ENCODE assay signal across 7 mouse cellular contexts in genomic region chr10:40256716-40257115, GRCm38 (mm10). TPM values are rescaled to one million over a fixed set of nuclear protein-coding genes. Genes with fewer than 3 reads are reported as not detected.
DNase-seq lines count a peak whose midpoint lies in the region; ATAC-seq and TF ChIP-seq lines count a peak whose summit lies in the region.

No protein-coding gene starts in this region.

- no peak for TF ChIP-seq CTCF in forebrain, postnatal 0 days (IDR thresholded peaks at IDR 0.05; ENCODE audit: low read depth)
- TF ChIP-seq CTCF in small intestine, adult 2 months (IDR thresholded peaks at IDR 0.05; ENCODE audit: extremely low read depth, insufficient read length, insufficient replicate concordance, low read depth, low read length): no peak

- peaks cover 24% of the 10 kb centered on the region for H3K36me3 ChIP-seq in forebrain, postnatal 0 days (ENCODE audit: insufficient read depth)
- H3K36me3 ChIP-seq in hindbrain, embryonic 12.5 days: peaks cover 28% of the 10 kb centered on the region
- H3K36me3 ChIP-seq in small intestine, adult 2 months (ENCODE audit: control insufficient read depth, insufficient read depth, low read length): peaks cover 15% of the 10 kb centered on the region; the same call in 1 of the 2 replicates

- H3K9ac ChIP-seq in forebrain, postnatal 0 days: peak overlapping the region; percentile 83
- peak overlapping the region; percentile 88 for H3K9ac ChIP-seq in hindbrain, embryonic 12.5 days

- 0 out of 2 replicates have a peak, but pooled peaks cover 4% of the 10 kb centered on the region for H3K4me1 ChIP-seq in forebrain, postnatal 0 days (ENCODE audit: insufficient read depth)
- peaks cover 10% of the 10 kb centered on the region for H3K4me1 ChIP-seq in hindbrain, embryonic 12.5 days
- H3K4me1 ChIP-seq in small intestine, adult 2 months (ENCODE audit: control insufficient read depth, insufficient read depth, insufficient read length, low read length): peaks cover 3% of the 10 kb centered on the region; the same call in 1 of the 2 replicates

- H3K27ac ChIP-seq in forebrain, postnatal 0 days (ENCODE audit: low read depth, low read length): peak overlapping the region; percentile 94
- peak overlapping the region; percentile 89 for H3K27ac ChIP-seq in hindbrain, embryonic 12.5 days
- peak overlapping the region; percentile 44; the same call in 1 of the 2 replicates for H3K27ac ChIP-seq in small intestine, adult 2 months (ENCODE audit: insufficient read depth, low read depth, low read length)

- peak overlapping the region; percentile 64 for H3K4me3 ChIP-seq in forebrain, postnatal 0 days (ENCODE audit: low read depth, low read length)
- peak overlapping the region; percentile 66 for H3K4me3 ChIP-seq in hindbrain, embryonic 12.5 days
- peak overlapping the region; percentile 35 for H3K4me3 ChIP-seq in small intestine, adult 2 months (ENCODE audit: low read depth, low read length)

- intact Hi-C loops in left cerebral cortex, postnatal 25 days (cut with DNase I): loop anchor here (5.0 kb wide), 1 partner anchor 91 kb away; no protein-coding TSS in a partner anchor

- WGBS in forebrain, postnatal 0 days: 2% methylated on average over 5 of the region's 5 CpGs
- 1% methylated on average over 5 of the region's 5 CpGs for WGBS in hindbrain, embryonic 12.5 days
- under 1% methylated on average over 5 of the region's 5 CpGs for WGBS in small intestine, adult 2 months

- no peak for TF ChIP-seq POLR2A in small intestine, adult 2 months (IDR thresholded peaks at IDR 0.05; ENCODE audit: low read depth, low read length)

- H3K9me3 ChIP-seq in forebrain, postnatal 0 days (ENCODE audit: low read length): no peaks in the 10 kb centered on the region
- H3K9me3 ChIP-seq in hindbrain, embryonic 12.5 days (replicated peaks): no peaks in the 10 kb centered on the region

- peak; percentile 92 for DNase-seq in R1 (ENCODE audit: low read depth, low spot score)
- peak; percentile 32 for DNase-seq in cerebellum, adult 8-10 months
- peak; percentile 76 for DNase-seq in forebrain, postnatal 0 days
- peak; percentile 35 to 50 for DNase-seq in left cerebral cortex, postnatal 25 days (ENCODE audit: low spot score in 2 of 2)

- no peaks in the 10 kb centered on the region for H3K27me3 ChIP-seq in forebrain, postnatal 0 days (ENCODE audit: insufficient read depth, low read length)
- H3K27me3 ChIP-seq in hindbrain, embryonic 12.5 days: no peaks in the 10 kb centered on the region
- H3K27me3 ChIP-seq in small intestine, adult 2 months (ENCODE audit: control insufficient read depth, insufficient read depth, low read length): no peaks in the 10 kb centered on the region

- ATAC-seq in forebrain, postnatal 0 days: peak; percentile 42
- ATAC-seq in hindbrain, embryonic 12.5 days (ENCODE audit: low FRiP score): peak; percentile 79
- peak; percentile 42 for ATAC-seq in megakaryocyte-erythroid progenitor cell, adult 5-6 weeks (replicated peaks; ENCODE audit: low FRiP score, low TSS enrichment, poor library complexity, severe bottlenecking)

- H3K4me2 ChIP-seq in forebrain, postnatal 0 days (ENCODE audit: low read depth): peak overlapping the region; percentile 56
- H3K4me2 ChIP-seq in hindbrain, embryonic 12.5 days (replicated peaks): peak overlapping the region; percentile 69

RNA-seq across cellular contexts. Expression of gene Gtf3c6, which starts 1.2 kb away (rescaled TPM):
- 35.0 and 41.9 TPM in 2 replicates for total RNA-seq in forebrain, postnatal 0 days (2014; rRNA removed)
- polyA plus RNA-seq in forebrain, postnatal 0 days (2015; fragmentation: Nextera tagmentation; extraction: Ambion mirVana): 45.4 and 55.0 TPM in 2 replicates
- 135 and 136 TPM in 2 replicates for polyA plus RNA-seq in hindbrain, embryonic 12.5 days (2016; fragmentation: Nextera tagmentation; extraction: Ambion mirVana)
- 10 to 100 TPM; 22.6 to 24.5 TPM for total RNA-seq in left cerebral cortex, postnatal 25 days (2021)
- 66.5 and 85.8 TPM in 2 replicates for total RNA-seq in megakaryocyte-erythroid progenitor cell, adult 5-6 weeks (2014; fragmentation: Nextera tagmentation)
- total RNA-seq in megakaryocyte-erythroid progenitor cell, adult 5-6 weeks (2017): 152 and 249 TPM in 2 replicates
- polyA plus RNA-seq in small intestine, adult 2 months (2012; rRNA removed): 1.3 and 2.4 TPM in 2 replicates

RNA-seq across cellular contexts. Expression of gene Rpf2, which starts 9.9 kb away (rescaled TPM):
- total RNA-seq in forebrain, postnatal 0 days (2014; rRNA removed): 39.9 and 43.9 TPM in 2 replicates
- polyA plus RNA-seq in forebrain, postnatal 0 days (2015; fragmentation: Nextera tagmentation; extraction: Ambion mirVana): 66.7 and 74.3 TPM in 2 replicates
- polyA plus RNA-seq in hindbrain, embryonic 12.5 days (2016; fragmentation: Nextera tagmentation; extraction: Ambion mirVana): 65.4 and 67.0 TPM in 2 replicates
- total RNA-seq in left cerebral cortex, postnatal 25 days (2021): 10 to 100 TPM; 19.6 to 22.8 TPM
- 70.6 and 102 TPM in 2 replicates for total RNA-seq in megakaryocyte-erythroid progenitor cell, adult 5-6 weeks (2014; fragmentation: Nextera tagmentation)
- total RNA-seq in megakaryocyte-erythroid progenitor cell, adult 5-6 weeks (2017): 263 and 350 TPM in 2 replicates
- polyA plus RNA-seq in small intestine, adult 2 months (2012; rRNA removed): 1.1 and 1.3 TPM in 2 replicates

RNA-seq across cellular contexts. Expression of gene Amd1, which starts 45.3 kb away (rescaled TPM):
- 73.9 and 75.1 TPM in 2 replicates for total RNA-seq in forebrain, postnatal 0 days (2014; rRNA removed)
- polyA plus RNA-seq in forebrain, postnatal 0 days (2015; fragmentation: Nextera tagmentation; extraction: Ambion mirVana): 35.0 and 38.0 TPM in 2 replicates
- 53.7 and 57.7 TPM in 2 replicates for polyA plus RNA-seq in hindbrain, embryonic 12.5 days (2016; fragmentation: Nextera tagmentation; extraction: Ambion mirVana)
- 10 to 100 TPM; 79.3 to 82.0 TPM for total RNA-seq in left cerebral cortex, postnatal 25 days (2021)
- total RNA-seq in megakaryocyte-erythroid progenitor cell, adult 5-6 weeks (2014; fragmentation: Nextera tagmentation): 196 and 233 TPM in 2 replicates
- total RNA-seq in megakaryocyte-erythroid progenitor cell, adult 5-6 weeks (2017): 272 and 286 TPM in 2 replicates
- polyA plus RNA-seq in small intestine, adult 2 months (2012; rRNA removed): 0.95 and 1.7 TPM in 2 replicates

Comparison
In these comparisons a context has a peak if more than half of its experiments do, and no peak if none do; other contexts are left out.
1. Peak in every context shown above with its lines: DNase-seq, ATAC-seq, H3K4me3 ChIP-seq and H3K27ac ChIP-seq.
2. DNase-seq: peak in every context shown above with its lines; median percentile 92 in R1; 76 in forebrain, postnatal 0 days; 42 in left cerebral cortex, postnatal 25 days; 32 in cerebellum, adult 8-10 months.
3. H3K27ac ChIP-seq: peak in every context shown above with its lines; median percentile 94 in forebrain, postnatal 0 days; 89 in hindbrain, embryonic 12.5 days; 44 in small intestine, adult 2 months.